Mouse (Mus musculus): ENCODE data around the gene Rnf113a2.

DNA sequence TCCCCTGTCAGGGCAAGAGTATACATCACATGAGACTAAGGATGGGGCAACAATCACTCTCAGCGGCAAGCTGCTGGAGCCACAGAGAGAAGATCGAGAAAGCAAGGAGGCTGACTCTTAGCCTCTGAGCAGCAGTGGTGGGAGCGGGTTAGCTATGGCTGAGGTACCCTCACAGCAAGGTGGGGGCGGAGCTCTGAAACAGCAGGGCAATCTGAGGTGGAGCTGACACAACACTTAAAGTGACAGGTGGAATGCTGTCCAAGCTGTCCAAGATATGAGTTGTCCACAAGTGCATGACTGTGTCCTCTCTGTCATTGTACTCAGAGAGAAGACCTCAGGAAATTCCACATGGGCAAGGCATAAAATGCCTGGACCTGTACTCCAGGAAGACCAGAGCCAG is 34.6 kb upstream of the Rnf113a2 start:
- TF ChIP-seq HCFC1 (IDR thresholded peaks at IDR 0.05; ENCODE audit: borderline replicate concordance, insufficient read depth, low read length), result no peak
- TF ChIP-seq ZC3H11A (IDR thresholded peaks at IDR 0.05; ENCODE audit: borderline replicate concordance, low read depth, low read length), result no peak
- TF ChIP-seq MAFK (IDR thresholded peaks at IDR 0.05; ENCODE audit: insufficient read depth, low read depth, low read length), result no peak

Measured in ES-E14 (cell line).